Mouse (Mus musculus): ENCODE measurements around the gene Ccn5. TPM values are rescaled to one million over a fixed set of nuclear protein-coding genes. Genes with fewer than 3 reads are reported as not detected.

The Ccn5 gene
- total and polyA plus RNA-seq, 3 experiments = not detected

DNA sequence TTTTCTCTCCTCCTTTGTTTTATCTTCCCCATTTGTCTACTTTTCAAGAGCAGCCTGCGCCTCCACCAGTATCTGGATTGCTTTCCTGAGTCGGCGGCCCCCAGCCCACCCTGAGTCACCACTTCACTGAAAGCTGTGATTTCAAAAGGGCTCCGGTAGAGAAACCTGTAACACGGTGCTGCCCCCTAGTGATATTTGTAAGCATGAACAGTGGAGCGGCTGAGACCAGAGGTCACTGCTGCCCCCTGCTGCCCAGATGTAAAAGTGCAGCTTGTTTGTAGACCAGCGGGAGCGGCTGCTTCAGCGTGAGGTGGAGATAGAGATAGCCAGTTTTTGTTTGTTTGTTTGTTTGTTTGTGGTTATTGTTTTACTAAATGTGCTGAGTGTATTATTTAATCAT lies 17.4 kb downstream of the Ccn5 start:
- H3K4me1 ChIP-seq (ENCODE audit: control insufficient read depth in 1 of 2, insufficient read depth in 2 of 2, low read length in 2 of 2) = no peaks in the 10 kb centered on the region
- no peaks in the 10 kb centered on the region for H3K36me3 ChIP-seq (ENCODE audit: control insufficient read depth in 1 of 2, insufficient read depth in 2 of 2, low read length in 2 of 2)
- DNase-seq (ENCODE audit: low read depth, low spot score) = peak; percentile 77
- no peak overlapping the region for H3K4me3 ChIP-seq (ENCODE audit: control insufficient read depth in 1 of 2, insufficient read depth in 1 of 2, low read depth in 2 of 2, low read length in 2 of 2)
- no peak overlapping the region for H3K9ac ChIP-seq (ENCODE audit: control insufficient read depth, low read depth, low read length, poor library complexity, severe bottlenecking)
- no peaks in the 10 kb centered on the region for H3K79me2 ChIP-seq (ENCODE audit: control insufficient read depth, insufficient read depth, low read length, poor library complexity)
- peaks cover 3% of the 10 kb centered on the region in 2 experiments for H3K27me3 ChIP-seq (ENCODE audit: control insufficient read depth in 1 of 2, insufficient read depth in 2 of 2, low read length in 2 of 2)
- no peaks in the 10 kb centered on the region for H3K9me3 ChIP-seq (replicated peaks; ENCODE audit: insufficient read depth, low read length)
- TF ChIP-seq TAL1 (IDR thresholded peaks at IDR 0.05; ENCODE audit: low read length) (no peak), TCF12 (IDR thresholded peaks at IDR 0.05; ENCODE audit: low read depth, low read length) (no peak), POLR2AphosphoS5 (IDR thresholded peaks at IDR 0.05; ENCODE audit: borderline replicate concordance, low read depth, low read length) (no peak), CTCF (IDR thresholded peaks at IDR 0.05 in 2 of 3, conservative IDR thresholded peaks at IDR 0.05 in 1 of 3; ENCODE audit: control insufficient read depth in 1 of 3, insufficient read depth in 1 of 3, low read depth in 2 of 3, low read length in 3 of 3, poor library complexity in 1 of 3, severe bottlenecking in 1 of 3) (peak in 2 of 3 experiments; percentile 82 to 99; a peak in 5 of 6 replicates), ZC3H11A (IDR thresholded peaks at IDR 0.05; ENCODE audit: low read depth, low read length) (peak; percentile 72), MAZ (IDR thresholded peaks at IDR 0.05; ENCODE audit: low read depth, low read length) (0 out of 2 replicates have a peak, but pooled peaks have one; percentile 38), RCOR1 (IDR thresholded peaks at IDR 0.05; ENCODE audit: low read depth, low read length) (peak; percentile 33; the same call in 1 of the 2 replicates), RAD21 (IDR thresholded peaks at IDR 0.05; ENCODE audit: low read depth, low read length) (peak; percentile 76), KAT2A (conservative IDR thresholded peaks at IDR 0.05; ENCODE audit: low read depth, low read length) (no peak), SMC3 (IDR thresholded peaks at IDR 0.05; ENCODE audit: low read depth, low read length) (peak; percentile 86), HCFC1 (IDR thresholded peaks at IDR 0.05; ENCODE audit: low read depth, low read length) (peak; percentile 48; the same call in 1 of the 2 replicates), CHD1 (IDR thresholded peaks at IDR 0.05; ENCODE audit: low read depth, low read length) (no peak)
- H3K27ac ChIP-seq (ENCODE audit: control insufficient read depth, low read depth, low read length) = no peak overlapping the region

DNA sequence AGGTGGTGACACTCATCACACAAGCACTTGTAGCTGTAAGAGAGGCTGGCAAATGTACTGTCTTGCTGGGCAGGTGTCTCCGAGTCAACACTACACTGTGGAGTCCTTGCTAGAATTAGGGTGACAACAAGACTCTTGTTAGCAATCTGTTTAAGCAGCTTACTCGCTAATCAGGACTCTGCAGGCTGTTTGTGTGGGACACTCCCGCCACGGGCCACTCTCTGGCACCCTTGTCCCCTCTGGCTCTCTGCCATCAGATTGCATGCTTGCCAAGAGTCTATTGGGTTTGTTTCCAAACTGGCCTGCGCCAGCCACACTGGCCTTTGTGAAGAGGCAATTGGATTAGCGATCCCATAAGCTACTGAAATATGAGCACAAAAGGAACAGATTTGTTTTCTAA lies 18.9 kb downstream of the Ccn5 start:
- no peaks in the 10 kb centered on the region for H3K79me2 ChIP-seq (ENCODE audit: control insufficient read depth, insufficient read depth, low read length, poor library complexity)
- peaks cover 3% of the 10 kb centered on the region in 2 experiments for H3K27me3 ChIP-seq (ENCODE audit: control insufficient read depth in 1 of 2, insufficient read depth in 2 of 2, low read length in 2 of 2)
- H3K9ac ChIP-seq (ENCODE audit: control insufficient read depth, low read depth, low read length, poor library complexity, severe bottlenecking) = no peak overlapping the region
- H3K27ac ChIP-seq (ENCODE audit: control insufficient read depth, low read depth, low read length) = no peak overlapping the region
- no peaks in the 10 kb centered on the region for H3K9me3 ChIP-seq (replicated peaks; ENCODE audit: insufficient read depth, low read length)
- no peaks in the 10 kb centered on the region for H3K4me1 ChIP-seq (ENCODE audit: control insufficient read depth in 1 of 2, insufficient read depth in 2 of 2, low read length in 2 of 2)
- DNase-seq (ENCODE audit: low read depth, low spot score) = peak; percentile 10
- TF ChIP-seq CHD1 (IDR thresholded peaks at IDR 0.05; ENCODE audit: low read depth, low read length) = no peak
- TF ChIP-seq MYB (IDR thresholded peaks at IDR 0.05; ENCODE audit: low read depth, low read length) = no peak
- TF ChIP-seq USF1 (IDR thresholded peaks at IDR 0.05; ENCODE audit: low read depth, low read length) = no peak
- no peak for TF ChIP-seq GABPA (IDR thresholded peaks at IDR 0.05; ENCODE audit: low read depth, low read length)
- TF ChIP-seq KAT2A (conservative IDR thresholded peaks at IDR 0.05; ENCODE audit: low read depth, low read length) = no peak
- TF ChIP-seq SIN3A (IDR thresholded peaks at IDR 0.05; ENCODE audit: low read length) = no peak
- TF ChIP-seq ZKSCAN1 (IDR thresholded peaks at IDR 0.05; ENCODE audit: low read depth, low read length) = no peak
- no peak for TF ChIP-seq BHLHE40 (IDR thresholded peaks at IDR 0.05; ENCODE audit: borderline replicate concordance, low read depth, low read length)
- TF ChIP-seq MAFK (IDR thresholded peaks at IDR 0.05; ENCODE audit: borderline replicate concordance, low read depth, low read length) = no peak
- TF ChIP-seq RCOR1 (IDR thresholded peaks at IDR 0.05; ENCODE audit: low read depth, low read length) = no peak
- no peak for TF ChIP-seq MYC (IDR thresholded peaks at IDR 0.05; ENCODE audit: low read depth, low read length)
- H3K36me3 ChIP-seq (ENCODE audit: control insufficient read depth in 1 of 2, insufficient read depth in 2 of 2, low read length in 2 of 2) = no peaks in the 10 kb centered on the region
- H3K4me3 ChIP-seq (ENCODE audit: control insufficient read depth in 1 of 2, insufficient read depth in 1 of 2, low read depth in 2 of 2, low read length in 2 of 2) = no peak overlapping the region
